Mouse (Mus musculus): ENCODE results near the gene Sugt1. TPM values are rescaled to one million over a fixed set of nuclear protein-coding genes. Genes with fewer than 3 reads are reported as not detected.

Sugt1 gene
- polyA plus RNA-seq, 1 experiment from 2014 or later, result 122 TPM

Small RNA genes lying within 50 kb of the gene (microRNA-seq; reads per million reads assigned to microRNA genes)
- not detected for gene Gm27857

Other genes with a start within 250 kb of the Sugt1 start
- gene Naa16, start 196.9 kb upstream of the Sugt1 start, polyA plus RNA-seq (2015; fragmentation: Nextera tagmentation; extraction: Ambion mirVana), result 46.1 and 46.8 TPM in 2 replicates
- 10.5 and 11.3 TPM in 2 replicates for gene Mtrf1, start 189.9 kb upstream of the Sugt1 start, polyA plus RNA-seq (2015; fragmentation: Nextera tagmentation; extraction: Ambion mirVana)
- 11.5 and 11.8 TPM in 2 replicates for gene Kbtbd7, start 161.2 kb upstream of the Sugt1 start, polyA plus RNA-seq (2015; fragmentation: Nextera tagmentation; extraction: Ambion mirVana)
- 3.5 and 3.7 TPM in 2 replicates for gene Kbtbd6, start 135.9 kb upstream of the Sugt1 start, polyA plus RNA-seq (2015; fragmentation: Nextera tagmentation; extraction: Ambion mirVana)
- 13.7 and 14.7 TPM in 2 replicates for gene Elf1, start 106.5 kb upstream of the Sugt1 start, polyA plus RNA-seq (2015; fragmentation: Nextera tagmentation; extraction: Ambion mirVana)
- gene Wbp4, start 106.2 kb upstream of the Sugt1 start, polyA plus RNA-seq (2015; fragmentation: Nextera tagmentation; extraction: Ambion mirVana), result 40.8 and 41.2 TPM in 2 replicates
- gene Cnmd, start 74.5 kb downstream of the Sugt1 start, polyA plus RNA-seq (2015; fragmentation: Nextera tagmentation; extraction: Ambion mirVana), result 2.4 and 2.9 TPM in 2 replicates
- gene Pcdh8, start 183.6 kb downstream of the Sugt1 start, polyA plus RNA-seq (2015; fragmentation: Nextera tagmentation; extraction: Ambion mirVana), result 1.8 TPM in 2 replicates